Mouse (Mus musculus): Measurements from ENCODE around the gene Wdr70. TPM values are rescaled to one million over a fixed set of nuclear protein-coding genes. Genes with fewer than 3 reads are reported as not detected.

Wdr70 gene
- polyA plus RNA-seq, 1 experiment from 2014 or later, result 69.7 TPM

GRCm38 (mm10) chr15:7838921-7839309 is 260.1 kb downstream of the Wdr70 start:
- Histone ChIP-seq H3K9ac (replicated peaks) (no peak overlapping the region), H3K27me3 (no peaks in the 10 kb centered on the region), H3K27ac (replicated peaks) (no peak overlapping the region), H3K4me3 (no peak overlapping the region), H3K4me1 (no peaks in the 10 kb centered on the region), H3K36me3 (no peaks in the 10 kb centered on the region), H3K9me3 (no peaks in the 10 kb centered on the region), H3K4me2 (replicated peaks) (no peak overlapping the region)
- WGBS, result 86% methylated on average over 7 of the region's 7 CpGs
- no peak for ATAC-seq (ENCODE audit: low FRiP score, low read depth)

- no peaks in the 10 kb centered on the region for H3K27me3 ChIP-seq
- no peaks in the 10 kb centered on the region for H3K9me3 ChIP-seq
- no peak for ATAC-seq (ENCODE audit: low FRiP score, low read depth)
- H3K36me3 ChIP-seq, result no peaks in the 10 kb centered on the region
- no peak overlapping the region for H3K27ac ChIP-seq (replicated peaks)
- no peaks in the 10 kb centered on the region for H3K4me1 ChIP-seq
- WGBS, result 84% methylated on average over 8 of the region's 8 CpGs
- H3K4me2 ChIP-seq (replicated peaks), result no peak overlapping the region
- H3K4me3 ChIP-seq, result no peak overlapping the region
- no peak overlapping the region for H3K9ac ChIP-seq (replicated peaks)
These were observed 260.7 kb downstream of the Wdr70 start for GRCm38 (mm10) chr15:7838060-7838920.

GRCm38 (mm10) chr15:7835404-7835803 is 263.6 kb downstream of the Wdr70 start:
- no peak overlapping the region for H3K9ac ChIP-seq (replicated peaks)
- H3K27me3 ChIP-seq, result no peaks in the 10 kb centered on the region
- ATAC-seq (ENCODE audit: low FRiP score, low read depth), result no peak
- H3K4me1 ChIP-seq, result no peaks in the 10 kb centered on the region
- no peak overlapping the region for H3K4me2 ChIP-seq (replicated peaks)
- no peaks in the 10 kb centered on the region for H3K36me3 ChIP-seq
- no peak overlapping the region for H3K27ac ChIP-seq (replicated peaks)
- 94% methylated on average over 9 of the region's 9 CpGs for WGBS
- H3K9me3 ChIP-seq, result no peaks in the 10 kb centered on the region
- H3K4me3 ChIP-seq, result no peak overlapping the region

- Histone ChIP-seq H3K4me2 (replicated peaks) (no peak overlapping the region), H3K9me3 (no peaks in the 10 kb centered on the region), H3K4me1 (no peaks in the 10 kb centered on the region), H3K27ac (replicated peaks) (no peak overlapping the region), H3K9ac (replicated peaks) (no peak overlapping the region), H3K27me3 (peaks cover 3% of the 10 kb centered on the region; the same call in 1 of the 2 replicates), H3K4me3 (no peak overlapping the region), H3K36me3 (no peaks in the 10 kb centered on the region)
- ATAC-seq (ENCODE audit: low FRiP score, low read depth), result no peak
- WGBS, result 62% methylated on average over 6 of the region's 6 CpGs
These were observed 273.5 kb downstream of the Wdr70 start for GRCm38 (mm10) chr15:7825530-7825929.

GRCm38 (mm10) chr15:7823886-7824285 is 275.1 kb downstream of the Wdr70 start:
- Histone ChIP-seq H3K4me3 (no peak overlapping the region), H3K4me1 (no peaks in the 10 kb centered on the region), H3K27me3 (peaks cover 14% of the 10 kb centered on the region; the same call in 1 of the 2 replicates), H3K4me2 (replicated peaks) (no peak overlapping the region), H3K27ac (replicated peaks) (no peak overlapping the region), H3K9ac (replicated peaks) (no peak overlapping the region), H3K9me3 (no peaks in the 10 kb centered on the region), H3K36me3 (no peaks in the 10 kb centered on the region)
- no peak for ATAC-seq (ENCODE audit: low FRiP score, low read depth)
- WGBS, result 64% methylated on average over 6 of the region's 6 CpGs

Small RNA genes within 50 kb of the gene (microRNA-seq; reads per million reads assigned to microRNA genes)
- not detected for gene Gm27529

Other genes with a start within 250 kb of the Wdr70 start
- gene Nup155, start 10.1 kb upstream of the Wdr70 start, polyA plus RNA-seq (2016; fragmentation: Nextera tagmentation; extraction: Ambion mirVana), result 25.0 and 25.8 TPM in 2 replicates
- 15.2 and 18.1 TPM in 2 replicates for gene Cplane1, start 69.9 kb upstream of the Wdr70 start, polyA plus RNA-seq (2016; fragmentation: Nextera tagmentation; extraction: Ambion mirVana)

Measured in midbrain, embryonic 12.5 days (tissue).